Mouse (Mus musculus) brain, adult 2 months (tissue): ENCODE measurements around the gene Gm10160.
A peak's percentile ranks its signal among the peaks of the same experiment; 100 is the strongest.

Experiments
- DNase-seq: peaks from one replicate; pipeline ENCODE4 v3.0.0; 2011; ENCODE audit warnings: low read depth, low spot score

Gm10160 gene

DNA sequence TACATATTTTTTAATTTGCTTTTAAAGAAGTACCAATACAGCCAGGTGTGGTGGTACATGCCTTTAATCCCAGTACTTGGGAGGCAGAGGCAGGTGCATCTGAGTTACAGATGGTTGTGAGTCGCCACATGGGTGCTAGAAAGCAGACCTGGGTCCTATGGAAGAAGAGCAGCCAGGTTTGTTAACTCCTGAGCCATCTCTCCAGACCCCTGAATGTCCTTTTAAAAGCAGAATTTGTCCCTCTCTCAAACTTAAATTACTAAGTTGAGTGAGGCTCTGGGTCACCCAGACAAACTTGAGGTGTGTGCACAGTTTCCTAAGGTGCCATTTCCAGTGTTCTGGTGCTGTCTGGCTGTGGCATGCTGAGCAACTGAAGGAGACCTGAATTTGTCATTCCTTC lies at the start of gene Gm10160:
Gene Gm10160, minus strand, starts transcription at position 101 of the 400 bp plus-strand sequence.
- no peak for DNase-seq

GRCm38 (mm10) chr7:81904926-81905325 lies 49.3 kb upstream of the Gm10160 start:
- DNase-seq = peak; percentile 59

DNA sequence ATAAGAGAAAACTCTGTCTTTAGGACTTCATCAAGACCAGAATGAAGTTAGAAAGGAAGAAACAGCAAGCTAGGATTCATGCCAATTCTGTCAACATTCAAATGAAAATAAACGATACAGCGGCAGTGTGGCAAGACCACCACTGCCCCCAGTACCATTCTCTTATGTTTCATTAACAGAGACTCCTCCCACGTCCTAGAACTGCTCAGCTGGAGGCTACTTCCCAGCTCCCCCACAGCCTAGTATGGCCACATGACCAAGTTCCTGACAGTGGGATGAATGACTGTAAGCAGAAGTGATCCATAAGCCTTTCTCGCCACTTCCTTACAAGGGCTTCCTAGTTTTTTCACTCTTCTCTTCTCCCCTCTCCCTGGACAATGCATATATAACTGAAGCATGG lies 48.5 kb upstream of the Gm10160 start:
- no peak for DNase-seq

DNA sequence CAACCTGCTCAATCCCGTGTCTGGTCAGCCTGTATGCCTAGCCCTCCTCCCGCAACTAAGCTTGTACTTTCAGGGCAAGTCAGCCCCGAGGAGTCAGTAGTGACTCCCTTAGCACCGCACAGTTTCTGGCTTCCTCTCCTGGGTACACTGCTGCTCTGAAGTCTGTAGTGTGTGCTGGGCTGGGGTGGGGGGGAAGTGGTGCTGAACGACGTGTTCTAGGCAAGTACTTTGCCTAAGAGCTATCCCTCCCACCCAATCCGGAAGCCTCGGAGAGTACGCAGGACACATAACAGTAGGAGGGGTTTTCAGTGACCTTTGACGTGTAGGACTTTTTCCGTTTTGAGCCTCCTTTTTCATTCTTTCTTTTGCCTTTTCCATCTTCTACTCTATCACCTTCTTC lies 43.8 kb upstream of the Gm10160 start:
- no peak for DNase-seq

GRCm38 (mm10) chr7:81885128-81885527 lies 29.5 kb upstream of the Gm10160 start:
- no peak for DNase-seq

DNA sequence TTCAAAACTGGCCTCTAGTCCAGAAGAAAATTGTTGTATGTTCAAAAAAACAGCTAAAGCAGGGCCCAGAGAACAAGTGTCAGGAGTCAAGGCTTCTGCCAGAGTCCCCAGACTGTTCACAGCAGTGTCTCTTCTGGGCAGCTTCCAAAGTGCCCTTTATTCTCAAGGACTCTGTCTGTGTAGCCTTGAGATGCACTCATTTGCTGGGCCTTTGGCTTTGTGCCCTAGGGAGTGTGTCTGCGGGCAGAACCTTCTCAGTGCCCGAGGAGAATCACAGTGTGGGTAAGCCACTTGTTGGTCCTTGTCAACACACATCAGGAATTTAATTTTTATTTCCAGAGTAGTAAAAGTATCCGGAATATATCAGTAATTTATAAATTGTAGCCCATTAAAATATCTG lies 26.0 kb upstream of the Gm10160 start:
- peak; percentile 40 for DNase-seq

DNA sequence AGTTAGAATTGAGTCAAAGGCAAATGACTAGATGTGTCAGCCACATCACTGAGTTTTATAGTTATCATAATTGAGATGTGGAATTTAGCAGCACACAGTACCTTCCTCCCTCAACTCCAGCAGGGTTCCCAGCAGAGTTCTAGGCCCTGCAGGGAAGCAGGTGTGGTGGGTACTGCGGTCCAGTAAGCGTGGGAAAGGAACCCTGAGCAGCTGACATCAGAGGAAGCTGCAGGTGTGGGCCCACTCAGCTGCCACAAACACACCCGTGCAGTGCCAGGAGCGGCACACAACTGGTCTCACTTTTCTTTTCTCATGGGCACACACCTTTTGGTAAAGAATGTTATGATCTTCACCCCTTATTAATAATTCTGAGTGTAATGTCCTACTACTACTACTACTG lies 25.2 kb upstream of the Gm10160 start:
- DNase-seq = no peak

- no peak for DNase-seq
Measured at GRCm38 (mm10) chr7:81880286-81880685, 24.7 kb upstream of the Gm10160 start.

- peak; percentile 79 for DNase-seq
Measured at GRCm38 (mm10) chr7:81875372-81875771, 19.8 kb upstream of the Gm10160 start.

- DNase-seq = no peak
Measured at GRCm38 (mm10) chr7:81874636-81875035, 19.0 kb upstream of the Gm10160 start.

DNA sequence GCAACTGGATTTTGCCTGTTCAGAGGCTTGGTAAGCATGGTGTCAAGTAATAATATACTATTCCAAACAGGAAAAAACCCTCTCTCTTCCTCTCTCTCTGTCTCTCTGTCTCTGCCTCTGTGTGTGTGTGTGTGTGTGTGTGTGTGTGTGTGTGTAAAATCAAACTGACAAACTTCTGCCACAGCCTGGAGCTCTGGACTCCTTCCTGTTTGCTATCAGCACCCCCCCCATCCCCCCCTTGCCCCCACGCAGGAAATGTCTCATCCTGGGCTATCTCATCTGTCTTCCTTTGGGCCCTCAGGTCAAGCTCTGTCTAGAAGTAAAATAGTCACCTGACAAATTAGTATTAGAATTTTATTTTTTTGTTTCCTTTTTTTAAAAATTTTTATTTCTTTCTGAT lies 18.2 kb upstream of the Gm10160 start:
- DNase-seq = no peak

- DNase-seq = peak; percentile 54
Measured at GRCm38 (mm10) chr7:81872493-81873013, 17.0 kb upstream of the Gm10160 start.

GRCm38 (mm10) chr7:81868158-81868557 lies 12.6 kb upstream of the Gm10160 start:
- DNase-seq = peak; percentile 99

DNA sequence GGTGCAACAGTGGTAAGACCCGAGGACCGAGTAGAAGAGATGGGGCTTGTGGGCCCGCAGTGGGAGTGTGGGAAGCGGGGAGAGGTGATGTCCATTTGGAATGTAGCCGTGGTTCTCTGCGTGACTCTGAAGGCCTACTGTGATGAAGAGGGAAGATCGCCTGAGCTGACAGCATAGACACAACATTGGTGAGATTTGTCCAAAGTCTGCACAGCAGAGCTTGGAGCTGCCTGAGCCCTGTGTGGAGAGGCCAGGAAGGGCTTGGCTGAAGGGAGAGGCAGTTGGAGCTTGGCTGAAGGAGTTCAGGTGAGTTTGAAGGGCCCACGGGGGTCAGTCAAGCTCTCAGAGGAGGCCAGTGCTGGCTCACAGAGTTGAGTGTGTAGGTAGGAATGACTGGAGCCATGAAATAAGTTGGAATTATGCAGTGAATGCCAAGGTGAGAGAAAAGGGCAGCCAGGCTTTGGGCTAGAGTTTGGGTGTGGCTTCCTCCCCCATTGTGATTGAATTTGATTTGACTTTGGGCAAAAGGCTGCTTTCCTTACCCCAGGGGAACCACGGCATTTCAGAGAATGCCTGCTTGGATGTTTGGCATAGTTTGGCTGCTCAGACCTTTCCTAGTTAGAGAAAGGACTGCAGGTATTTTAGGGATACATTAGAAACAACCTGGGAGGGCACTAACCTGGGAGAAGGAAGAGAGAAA lies 11.8 kb upstream of the Gm10160 start:
- DNase-seq = no peak

GRCm38 (mm10) chr7:81865937-81866336 lies 10.3 kb upstream of the Gm10160 start:
- DNase-seq = no peak

GRCm38 (mm10) chr7:81864552-81864951 lies 9.0 kb upstream of the Gm10160 start:
- no peak for DNase-seq

- DNase-seq = peak; percentile 37
Measured at GRCm38 (mm10) chr7:81862587-81863583, 7.3 kb upstream of the Gm10160 start.

- no peak for DNase-seq
Measured at GRCm38 (mm10) chr7:81861921-81862320, 6.3 kb upstream of the Gm10160 start.

DNA sequence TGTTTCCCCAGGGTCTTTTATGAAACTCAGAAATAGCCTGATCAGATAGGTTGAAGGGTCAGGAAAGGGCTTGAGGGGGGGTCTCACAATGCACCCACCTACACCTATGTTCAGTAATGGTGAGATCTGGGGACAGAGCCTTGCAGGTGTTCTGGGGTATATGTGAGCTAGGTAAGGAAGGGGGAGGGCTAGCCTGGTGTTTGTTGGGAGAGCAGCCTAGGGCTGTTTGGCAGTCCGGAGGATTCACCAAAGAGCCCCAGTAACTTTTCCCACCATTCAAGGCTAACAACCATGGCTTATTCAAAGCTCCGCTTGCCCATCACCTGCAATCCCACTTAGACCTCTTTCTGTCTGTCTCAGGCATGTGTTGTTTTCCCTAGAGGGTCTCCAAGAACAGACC lies 5.9 kb upstream of the Gm10160 start:
- no peak for DNase-seq

DNA sequence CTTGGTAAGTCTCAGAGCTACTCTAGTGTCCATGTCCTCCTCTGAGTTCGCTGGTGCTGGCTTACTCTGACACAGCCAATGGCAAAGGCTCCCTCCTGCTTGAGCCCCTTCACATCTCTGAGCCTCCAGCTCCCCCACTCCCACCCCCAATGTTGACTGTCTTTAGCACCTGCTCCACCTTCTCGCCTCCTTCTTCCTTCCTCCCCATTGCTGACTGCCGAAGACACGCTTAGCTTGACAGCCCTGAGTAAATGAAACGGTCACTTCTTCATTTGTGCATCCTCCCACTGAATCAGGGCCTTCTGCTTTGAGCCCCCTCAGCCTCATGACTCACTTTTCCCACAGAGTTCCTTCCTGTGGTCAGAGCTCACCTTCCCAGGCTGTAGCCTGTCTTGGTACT lies 5.4 kb upstream of the Gm10160 start:
- DNase-seq = peak; percentile 33

DNA sequence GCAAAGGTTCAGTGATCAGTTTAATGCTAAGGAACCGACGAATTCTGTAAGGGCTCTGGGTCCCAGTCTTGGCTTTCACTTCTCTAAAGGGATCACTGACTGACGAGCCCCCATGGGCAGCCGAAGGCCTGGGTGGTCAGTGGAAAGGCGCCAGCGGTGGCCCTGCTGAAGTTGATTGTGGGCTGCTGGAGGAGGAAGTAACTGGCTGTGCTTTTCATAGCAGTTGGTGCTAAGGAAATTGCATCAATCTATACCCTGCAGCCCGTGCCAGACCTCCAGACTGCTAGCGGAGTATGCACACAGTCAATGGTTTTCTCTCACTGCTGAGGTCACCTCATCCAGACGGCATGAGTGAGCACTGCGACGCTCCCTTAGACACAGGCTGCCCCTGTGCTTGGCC lies 4.5 kb upstream of the Gm10160 start:
- DNase-seq = peak; percentile 69

DNA sequence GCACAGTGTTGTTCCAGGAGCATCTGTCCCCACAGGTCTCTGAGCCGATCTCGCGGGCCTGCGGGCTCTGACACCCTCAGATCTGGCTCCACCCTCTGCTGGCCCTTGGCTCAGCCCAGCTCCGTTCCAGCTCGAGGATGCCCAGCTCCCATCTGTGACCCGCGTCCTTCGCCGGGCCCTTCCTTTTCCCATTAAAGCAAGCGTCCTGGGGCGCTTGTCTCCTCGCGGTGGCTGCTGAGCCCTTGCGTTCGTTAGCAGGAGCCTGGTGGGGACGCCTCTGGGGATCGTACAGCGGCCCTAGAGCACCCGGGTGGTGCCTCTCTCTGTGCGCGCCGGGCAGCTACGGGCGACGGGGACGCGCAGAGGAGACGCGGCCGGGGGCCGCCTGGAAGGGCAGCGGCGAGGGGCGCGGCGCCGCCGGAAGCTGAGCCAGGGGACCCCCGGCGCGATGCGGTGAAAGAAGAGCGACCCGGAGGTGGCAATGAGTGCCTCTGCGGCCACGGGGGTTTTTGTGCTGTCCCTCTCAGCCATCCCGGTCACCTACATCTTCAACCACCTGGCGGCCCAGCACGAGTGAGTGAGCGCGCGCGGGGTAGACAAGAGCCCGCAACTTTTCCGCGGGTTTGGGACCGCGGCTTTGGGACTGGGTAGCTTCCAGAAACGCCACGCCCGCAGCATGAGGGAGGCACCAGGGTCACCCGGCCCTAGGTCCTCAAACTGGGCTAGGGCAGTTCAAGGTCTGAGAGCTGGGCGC lies 3.6 kb upstream of the Gm10160 start, which contains the start of gene Tm6sf1:
Gene Tm6sf1, plus strand, starts transcription at position 34 of the 754 bp plus-strand sequence.
- DNase-seq = peak; percentile 61
